Mouse (Mus musculus) CD4-positive helper T cell, adult 2 months (primary cell): ENCODE data around the gene Tbx5.
"Not testable (repeated sequence)": the region's sequence is repeated elsewhere in the genome, so short reads cannot be mapped to it uniquely, and the experiment has no call there.

Experiments used
- DNase-seq: peaks from one replicate; pipeline ENCODE4 v3.0.0-alpha.2; 2012; ENCODE audit warnings: low read depth, missing footprints, low spot score

Tbx5 gene

GRCm38 (mm10) chr5:119841634-119842420 lies 9.4 kb downstream of the Tbx5 start:
- DNase-seq = no peak

GRCm38 (mm10) chr5:119842701-119843393 lies 10.4 kb downstream of the Tbx5 start:
- no peak for DNase-seq

DNA sequence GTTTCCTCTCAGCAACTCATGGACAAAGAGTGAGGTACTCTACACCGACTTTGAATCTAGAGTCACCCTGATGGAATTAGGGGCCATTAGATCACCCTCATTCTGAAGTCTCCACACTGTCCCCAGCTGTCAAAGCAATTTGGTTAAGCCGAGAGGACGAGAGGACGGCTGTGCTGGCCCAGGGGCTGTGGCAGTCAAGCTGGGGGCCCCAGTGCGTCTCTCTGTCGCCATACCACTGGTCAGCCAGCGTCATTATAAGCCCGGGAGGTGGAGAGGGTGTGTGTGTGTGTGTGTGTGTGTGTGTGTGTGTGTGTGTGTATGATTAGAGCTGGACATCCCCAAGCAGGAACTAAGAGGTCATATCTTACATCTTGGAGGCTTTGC lies 10.9 kb downstream of the Tbx5 start:
- no peak for DNase-seq

- no peak for DNase-seq
Observed at GRCm38 (mm10) chr5:119844366-119844765, 11.9 kb downstream of the Tbx5 start.

- no peak for DNase-seq
Observed at GRCm38 (mm10) chr5:119844994-119845393, 12.5 kb downstream of the Tbx5 start.

DNA sequence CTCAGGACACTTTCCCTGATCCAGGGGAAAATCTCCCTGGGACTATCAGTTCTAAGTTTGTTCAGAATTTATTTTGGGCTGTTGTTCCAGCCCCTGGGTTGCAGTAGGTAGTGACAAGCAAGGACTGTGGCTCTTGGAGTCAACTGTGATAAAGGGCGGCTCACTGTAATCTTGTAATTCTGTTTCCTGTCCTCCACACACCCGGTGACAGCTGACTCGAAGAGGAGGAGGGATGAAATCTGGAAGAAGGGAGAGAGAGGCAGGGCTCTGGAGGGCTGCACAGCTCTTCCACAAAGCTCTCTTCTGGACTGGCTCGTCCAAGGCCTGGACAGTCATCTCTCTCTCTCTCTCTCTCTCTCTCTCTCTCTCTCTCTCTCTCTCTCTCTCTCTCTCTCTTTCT lies 24.6 kb downstream of the Tbx5 start:
- no peak for DNase-seq

DNA sequence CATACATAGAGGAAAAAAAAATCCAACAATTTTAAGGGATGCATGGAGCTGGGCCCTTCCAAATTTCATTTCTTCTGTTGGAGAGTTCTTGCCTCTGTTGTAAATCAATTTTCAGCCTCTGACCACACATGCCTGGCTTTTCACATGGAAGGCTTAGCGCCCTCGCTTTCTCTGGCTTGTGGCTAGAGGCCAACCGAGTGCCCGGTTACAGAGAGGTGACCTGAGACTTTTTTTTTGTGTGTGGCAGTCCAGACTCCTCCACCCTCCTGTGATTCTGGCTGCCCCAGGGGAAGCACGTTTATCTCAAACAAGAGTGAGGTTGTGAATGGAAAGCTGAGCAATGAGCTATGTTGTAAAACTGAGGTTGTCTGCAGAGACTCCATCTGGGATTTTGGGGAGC lies 28.8 kb downstream of the Tbx5 start:
- no peak for DNase-seq

GRCm38 (mm10) chr5:119862431-119862830 lies 30.0 kb downstream of the Tbx5 start:
- no peak for DNase-seq

DNA sequence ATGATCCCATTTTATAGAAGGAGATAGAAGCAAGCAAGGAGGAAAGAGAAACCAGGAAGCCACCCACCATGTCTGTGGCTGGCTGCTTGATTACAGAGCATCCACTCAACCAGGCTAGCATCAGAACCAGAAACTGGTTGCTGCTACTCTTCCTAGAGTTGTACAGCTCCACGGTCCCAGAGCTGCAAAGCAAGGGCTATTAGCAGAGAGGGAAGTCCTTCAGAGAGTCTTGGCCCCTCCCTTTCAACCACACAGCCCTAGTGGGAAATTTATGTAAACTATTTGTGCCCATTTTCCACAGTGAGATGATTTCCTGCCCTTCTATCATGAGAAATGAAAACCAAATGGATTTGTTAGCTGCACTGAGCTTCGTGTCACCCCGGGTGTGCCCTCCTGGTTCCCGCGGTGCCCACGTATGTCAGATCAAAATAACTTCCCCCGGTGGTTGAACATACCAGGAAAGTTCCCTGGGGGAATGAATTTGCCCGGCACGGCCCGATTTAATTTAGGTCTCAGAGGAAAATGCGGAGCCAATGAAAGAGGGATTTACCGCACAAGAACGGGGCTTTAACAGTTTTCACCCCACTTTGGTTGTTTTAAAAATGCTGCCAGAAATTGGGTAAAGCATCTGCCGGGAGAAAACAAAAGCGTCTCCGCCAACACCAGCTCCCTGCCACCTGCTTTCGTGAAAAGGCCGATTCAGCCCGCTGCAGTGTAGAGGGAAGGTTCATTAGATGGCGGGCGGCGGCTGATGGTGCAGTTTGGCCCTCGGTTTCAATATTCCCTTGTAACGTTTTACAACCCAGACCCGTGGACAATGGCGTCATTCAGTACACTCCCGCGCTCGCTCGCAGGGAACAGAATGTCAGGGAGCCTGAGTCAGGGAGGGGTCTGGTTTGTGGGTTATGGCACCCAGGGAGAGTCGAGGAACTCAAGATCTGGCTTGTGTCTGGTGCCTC lies 34.1 kb downstream of the Tbx5 start:
- DNase-seq = no peak

DNA sequence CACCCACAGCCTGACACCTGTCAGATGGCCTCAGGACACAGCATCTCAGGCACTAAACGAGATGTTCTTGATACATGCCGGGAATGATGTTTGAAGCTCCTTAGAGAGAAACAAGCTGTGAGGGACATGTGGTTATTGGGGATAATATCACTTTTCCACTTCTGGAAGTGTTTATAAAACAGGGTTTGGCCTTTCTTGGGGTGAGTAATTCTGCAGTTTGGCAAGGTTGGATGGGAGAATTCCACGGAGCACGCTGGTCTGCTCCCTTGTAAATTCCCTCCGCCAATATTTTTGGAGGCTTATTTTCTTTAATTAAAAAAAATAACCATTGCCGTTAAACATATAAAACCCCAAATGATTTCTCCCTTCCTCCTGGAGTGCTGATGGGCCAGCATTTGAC lies 35.5 kb downstream of the Tbx5 start:
- no peak for DNase-seq

DNA sequence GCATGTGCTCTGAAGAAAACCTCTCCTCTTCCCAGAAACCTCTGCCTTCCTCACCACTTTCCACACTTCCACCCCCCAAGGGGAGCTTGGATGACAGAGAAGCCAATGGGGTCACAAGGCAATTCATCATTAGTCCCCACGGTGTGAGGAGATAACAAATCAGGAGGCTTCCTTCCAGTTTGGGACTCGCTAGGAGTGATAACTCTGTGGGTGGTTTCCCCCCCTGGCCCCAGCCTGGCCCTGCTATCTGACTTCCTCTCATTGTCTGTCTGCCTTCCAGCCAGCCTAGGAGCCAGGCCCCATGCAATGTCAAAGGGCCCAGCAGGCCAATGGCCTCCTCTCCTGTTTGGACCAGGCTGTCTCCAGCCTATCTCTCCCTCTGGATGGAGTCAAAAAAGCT lies 43.0 kb downstream of the Tbx5 start:
- no peak for DNase-seq

DNA sequence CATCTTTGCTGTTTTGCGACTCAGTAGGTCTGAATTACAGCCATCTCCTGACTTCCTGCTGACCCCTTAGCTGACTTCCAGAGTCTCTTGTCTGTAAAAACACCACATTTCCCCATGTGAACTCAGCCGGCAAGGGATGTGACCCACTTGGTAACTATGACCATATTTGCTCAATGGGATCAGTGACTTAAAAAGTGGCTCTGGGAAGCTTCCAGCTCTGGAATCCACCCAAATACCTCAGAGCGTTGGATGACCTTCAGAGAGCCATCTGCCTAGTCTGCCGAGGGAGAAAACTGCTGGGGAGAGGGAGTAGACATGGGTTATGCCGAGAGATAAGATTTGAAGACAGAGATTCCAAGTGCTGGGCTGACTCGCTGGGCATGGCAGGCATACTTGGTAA lies 44.7 kb downstream of the Tbx5 start:
- no peak for DNase-seq

DNA sequence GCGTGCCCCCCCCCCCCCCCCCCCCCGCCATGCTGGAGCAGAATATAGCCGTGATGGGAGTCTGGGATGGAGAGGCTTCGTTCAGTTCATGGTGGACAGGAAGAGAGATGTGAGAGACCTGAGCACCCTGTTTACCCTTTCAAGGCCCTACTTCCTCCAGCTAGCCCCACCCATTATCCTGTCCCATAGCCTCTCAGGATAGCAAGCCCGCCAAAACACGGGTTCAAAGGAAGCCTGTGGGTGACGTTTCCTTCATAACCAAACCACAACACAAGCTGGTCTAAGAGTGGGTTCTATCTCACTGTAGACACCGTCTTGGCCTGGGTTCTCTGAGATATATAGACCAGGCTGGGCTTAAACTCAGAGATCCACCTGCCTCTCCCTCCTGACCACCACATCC lies 53.1 kb downstream of the Tbx5 start:
- no peak for DNase-seq

- no peak for DNase-seq
Observed at GRCm38 (mm10) chr5:119887381-119887780, 54.9 kb downstream of the Tbx5 start.

- DNase-seq = no peak
Observed at GRCm38 (mm10) chr5:119891960-119892359, 59.5 kb downstream of the Tbx5 start.

GRCm38 (mm10) chr5:119893060-119893459 lies 60.6 kb downstream of the Tbx5 start:
- DNase-seq = no peak

DNA sequence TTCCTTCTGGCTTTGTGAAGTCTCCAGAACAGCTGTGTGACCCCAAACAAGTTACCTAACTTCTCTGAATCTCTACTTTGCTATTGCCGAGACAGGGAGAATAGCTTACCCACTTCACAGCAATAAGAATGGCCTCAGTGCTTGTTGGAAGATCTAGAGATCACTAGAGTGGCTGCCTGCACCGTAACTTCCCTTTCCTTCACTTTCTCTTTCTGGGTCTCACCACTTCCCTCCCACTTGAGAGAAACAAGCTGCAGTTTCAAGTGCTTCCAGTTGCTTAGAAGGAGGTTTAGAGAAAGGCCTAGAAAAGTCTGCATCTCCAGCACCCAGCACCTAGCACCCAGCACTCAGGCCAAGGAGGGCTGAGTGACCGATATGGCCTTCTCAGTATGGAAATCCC lies 64.1 kb downstream of the Tbx5 start:
- no peak for DNase-seq

GRCm38 (mm10) chr5:119916551-119917171 lies 84.2 kb downstream of the Tbx5 start:
- DNase-seq = no peak

DNA sequence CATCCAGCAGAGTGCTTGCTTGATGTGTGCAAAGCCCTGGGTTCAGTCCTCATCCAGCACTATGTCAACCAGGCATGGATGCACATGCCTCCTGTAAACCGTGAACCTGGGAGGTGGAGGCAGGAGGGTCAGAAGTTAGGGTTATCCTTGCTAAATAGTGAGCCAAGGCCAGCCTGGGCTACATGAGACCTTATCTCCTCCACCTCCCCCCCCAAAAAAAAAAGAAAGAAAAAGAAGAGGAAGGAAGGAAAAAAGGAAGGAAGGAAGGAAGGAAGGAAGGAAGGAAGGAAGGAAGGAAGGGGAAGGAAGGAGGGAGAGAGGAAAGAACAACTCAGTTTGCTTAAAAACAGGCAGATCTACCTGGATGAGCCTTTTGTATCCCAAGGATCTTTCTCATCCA lies 85.9 kb downstream of the Tbx5 start:
- not testable (repeated sequence) for DNase-seq

DNA sequence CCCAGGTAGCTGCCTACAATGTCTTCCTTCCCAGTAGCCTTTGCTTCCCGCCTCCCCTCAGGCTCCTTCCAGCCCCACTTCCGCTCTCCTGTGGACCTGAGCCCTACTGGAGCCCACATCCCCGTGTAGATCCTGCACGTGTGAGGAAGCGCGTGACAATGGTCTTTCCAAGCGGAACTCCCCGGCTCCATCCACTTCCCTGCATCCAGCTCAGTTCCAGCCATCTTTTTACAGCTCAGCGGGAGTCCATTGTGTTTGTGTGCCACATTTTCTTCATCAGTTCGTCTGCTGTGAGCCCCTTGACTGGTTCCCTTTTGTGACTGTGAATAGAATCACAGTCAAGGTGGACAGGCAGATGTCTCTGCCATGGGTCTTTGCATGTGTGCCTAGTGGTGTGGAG lies 88.5 kb downstream of the Tbx5 start:
- DNase-seq = no peak

DNA sequence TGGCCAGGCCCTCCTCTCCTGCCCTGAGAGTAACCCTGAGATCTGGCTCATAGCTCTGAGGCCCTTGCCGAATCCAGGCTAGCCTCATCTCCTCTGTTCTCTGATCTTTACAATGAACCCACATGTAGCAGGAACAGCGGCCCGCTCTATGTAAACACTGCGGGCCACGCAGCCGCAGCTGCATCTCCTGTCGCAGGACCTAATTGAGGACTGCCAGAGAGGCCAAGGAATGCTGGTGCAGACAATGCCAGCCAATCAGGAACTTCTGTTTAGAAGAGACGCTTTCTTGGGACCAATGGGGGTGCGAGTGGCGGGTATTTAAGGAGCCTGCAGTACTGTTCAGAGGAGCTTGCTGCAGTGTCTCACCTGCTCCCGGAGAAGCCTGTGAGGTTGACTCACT lies 89.8 kb downstream of the Tbx5 start:
- no peak for DNase-seq
